Mouse (Mus musculus) erythroblast, adult 5-6 weeks (primary cell): ENCODE data around the gene Alox15. TPM values are rescaled to one million over a fixed set of nuclear protein-coding genes. Genes with fewer than 3 reads are reported as not detected.

ENCODE experiments used
- ATAC-seq: replicated peaks from 2 replicates; pipeline ENCODE4 v1.8.0; 2016; ENCODE audit warnings: moderate number of reproducible peaks, mild to moderate bottlenecking, moderate TSS enrichment, inconsistent platforms; ENCODE audit not compliant: poor library complexity, low FRiP score, severe bottlenecking
- total RNA-seq, 2 experiments: library from RNA; stranded (forward) in 1 of 2; stranded (reverse) in 1 of 2; fragments of 150-400 nt in 1 of 2; fragments of 200-764, 138-1000 nt in 1 of 2; gene quantifications; 2 replicates each; pipeline versions ENCODE4 v1.2.3 to v1.2.4; 2015 to 2017; ENCODE audit warnings: low replicate concordance in 2 of 2

The Alox15 gene
- total RNA-seq, 2 experiments from 2014 or later: 26.6 to 37.1 TPM

DNA sequence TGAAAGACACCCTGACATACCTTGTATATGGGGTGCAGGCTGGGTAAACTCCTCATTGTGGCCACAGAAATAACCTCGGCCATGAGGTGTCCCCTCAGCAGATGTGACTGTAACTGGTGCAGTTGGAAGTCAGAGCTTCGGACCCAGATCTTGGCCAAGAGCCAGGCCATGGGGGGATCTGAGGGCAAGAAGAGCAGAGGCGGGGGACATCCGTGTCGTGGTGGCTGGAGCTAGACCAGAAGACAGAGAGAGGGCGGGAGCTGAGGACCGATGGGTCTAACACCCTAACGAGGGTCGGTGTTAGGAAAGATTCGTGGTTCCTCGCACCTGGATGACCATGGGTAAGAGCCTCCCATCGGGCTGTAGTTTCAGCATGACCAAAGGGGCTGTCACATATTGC is 32.2 kb downstream of the Alox15 start:
- no peak for ATAC-seq

DNA sequence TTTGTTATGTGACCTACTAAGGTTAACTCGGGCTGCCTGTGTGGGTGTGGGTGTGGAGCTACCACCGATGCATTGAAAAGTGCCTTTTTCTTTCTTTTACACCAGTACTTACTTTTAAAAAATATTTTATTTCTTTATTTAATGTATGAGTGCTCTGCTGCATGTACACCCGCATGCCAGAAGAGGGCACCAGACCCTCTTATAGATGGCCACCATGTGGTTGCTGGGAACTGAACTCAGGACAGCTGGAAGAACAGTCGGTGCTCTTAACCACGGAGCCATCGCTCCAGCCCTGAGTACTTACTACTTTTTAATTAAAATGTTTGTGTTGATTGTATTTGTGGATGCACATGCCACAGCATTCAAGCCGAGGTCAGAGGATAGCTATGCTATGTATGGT is 38.0 kb downstream of the Alox15 start:
- ATAC-seq: no peak

- peak; percentile 76 for ATAC-seq
Observed at GRCm38 (mm10) chr11:70309341-70309740, 42.5 kb downstream of the Alox15 start.

DNA sequence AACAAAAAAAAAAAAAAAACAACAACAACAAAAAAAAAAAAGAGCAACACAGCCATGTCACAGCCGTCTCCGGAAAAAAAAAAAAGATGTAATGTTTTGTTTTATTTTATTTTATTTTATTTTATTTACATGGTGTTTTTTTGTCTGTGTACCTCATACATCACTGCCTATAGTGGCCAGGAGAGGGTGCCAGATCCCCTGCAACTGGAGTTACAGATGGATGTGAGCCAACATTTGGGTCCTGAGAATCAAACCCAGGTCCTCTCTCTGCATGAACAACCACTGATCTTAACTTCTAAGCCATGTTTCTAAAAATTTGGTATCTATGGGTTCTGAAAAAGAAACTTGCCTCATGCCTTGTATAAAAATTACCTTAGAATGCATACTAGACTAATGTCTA is 43.5 kb downstream of the Alox15 start:
- no peak for ATAC-seq

DNA sequence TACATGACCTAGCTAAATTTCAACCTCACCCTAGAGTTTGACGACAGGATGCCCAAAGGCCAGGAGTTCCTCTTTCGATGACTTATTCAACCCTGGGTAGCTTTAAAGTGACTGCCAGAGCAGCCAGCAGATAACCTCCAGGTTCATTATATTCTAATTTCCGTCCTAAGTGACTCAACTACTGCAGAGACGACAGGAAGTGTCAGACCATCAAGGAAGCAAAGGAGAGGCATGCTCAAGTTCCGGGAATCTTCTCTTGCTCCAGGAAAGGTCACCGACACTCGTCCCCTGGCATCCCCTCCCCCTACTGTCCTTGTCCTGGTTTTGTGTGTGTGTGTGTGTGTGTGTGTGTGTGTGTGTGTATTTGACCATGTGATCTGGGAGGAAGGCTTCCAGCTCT is 45.7 kb downstream of the Alox15 start:
- no peak for ATAC-seq

DNA sequence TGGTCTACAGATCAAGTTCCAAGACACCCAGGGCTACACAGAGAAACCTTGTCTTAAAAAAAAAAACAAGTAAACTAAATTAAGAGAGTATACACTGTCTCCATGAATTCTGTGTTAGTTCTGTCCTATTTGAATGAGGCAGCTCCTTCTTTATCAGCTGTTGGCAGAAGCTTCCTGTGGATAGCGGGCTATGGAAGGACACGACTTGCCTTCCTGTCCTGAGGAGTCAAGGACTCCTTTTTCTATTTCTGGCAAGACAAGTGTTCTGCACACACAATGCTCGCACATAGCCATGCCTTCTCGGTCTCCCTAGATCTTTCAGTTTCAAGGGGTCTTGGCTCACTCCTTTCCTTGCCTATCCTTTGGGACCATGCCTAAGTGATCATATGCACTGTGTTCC is 49.5 kb downstream of the Alox15 start:
- no peak for ATAC-seq

DNA sequence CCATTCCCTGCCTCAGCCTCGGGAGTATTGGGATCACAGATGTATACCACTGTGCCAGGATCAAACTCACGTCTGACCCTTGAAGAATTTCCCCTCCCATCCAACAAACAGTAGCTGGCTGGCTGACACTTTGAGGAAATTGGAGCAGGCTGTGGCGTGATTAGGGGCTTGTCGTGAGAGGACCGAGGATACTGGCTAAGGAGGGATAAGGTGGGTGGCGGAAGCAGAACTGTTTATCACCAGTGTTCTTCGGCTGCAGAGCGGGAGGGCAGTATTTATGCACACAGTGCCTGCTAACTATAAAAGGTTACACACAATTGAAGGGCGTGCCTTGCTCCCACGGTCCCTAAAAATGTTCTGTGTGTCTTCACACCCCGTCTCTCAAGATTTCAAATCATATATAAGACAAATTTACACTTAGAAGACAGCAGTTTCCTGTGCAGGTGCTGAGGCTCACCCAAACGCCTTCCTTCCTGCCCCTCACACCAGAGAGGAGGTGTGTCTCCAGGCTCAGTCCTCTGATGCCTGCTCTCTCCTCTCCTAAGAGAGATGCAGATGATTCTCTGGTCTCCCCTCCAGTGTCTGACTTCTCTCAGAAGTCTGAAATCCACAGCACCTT is 53.9 kb downstream of the Alox15 start:
- ATAC-seq: no peak

GRCm38 (mm10) chr11:70297405-70297804 is 54.4 kb downstream of the Alox15 start:
- ATAC-seq: no peak

Other genes with a start within 250 kb of the Alox15 start
- gene Mgl2, start 221.7 kb downstream of the Alox15 start, total RNA-seq (2015; ENCODE audit: low replicate concordance): 8.5 and 15.7 TPM in 2 replicates
- 12.4 and 18.7 TPM in 2 replicates for gene Mgl2, start 221.7 kb downstream of the Alox15 start, total RNA-seq (2017; ENCODE audit: low replicate concordance)
- 6.7 and 13.2 TPM in 2 replicates for gene Clec10a, start 195.8 kb downstream of the Alox15 start, total RNA-seq (2015; ENCODE audit: low replicate concordance)
- gene Clec10a, start 195.8 kb downstream of the Alox15 start, total RNA-seq (2017; ENCODE audit: low replicate concordance): 2.3 and 2.4 TPM in 2 replicates
- gene Slc16a11, start 139.3 kb downstream of the Alox15 start, total RNA-seq (2015; ENCODE audit: low replicate concordance): not detected in 2 replicates
- not detected in 2 replicates for gene Slc16a11, start 139.3 kb downstream of the Alox15 start, total RNA-seq (2017; ENCODE audit: low replicate concordance)
- 2.5 and 8.1 TPM in 2 replicates for gene Slc16a13, start 131.0 kb downstream of the Alox15 start, total RNA-seq (2015; ENCODE audit: low replicate concordance)
- gene Slc16a13, start 131.0 kb downstream of the Alox15 start, total RNA-seq (2017; ENCODE audit: low replicate concordance): 5.1 and 8.2 TPM in 2 replicates
- not detected in 2 replicates for gene Bcl6b, start 122.2 kb downstream of the Alox15 start, total RNA-seq (2015; ENCODE audit: low replicate concordance)
- gene Bcl6b, start 122.2 kb downstream of the Alox15 start, total RNA-seq (2017; ENCODE audit: low replicate concordance): 0.56 and 0.68 TPM in 2 replicates
- 16.5 and 20.3 TPM in 2 replicates for gene 0610010K14Rik, start 114.1 kb downstream of the Alox15 start, total RNA-seq (2015; ENCODE audit: low replicate concordance)
- gene 0610010K14Rik, start 114.1 kb downstream of the Alox15 start, total RNA-seq (2017; ENCODE audit: low replicate concordance): 3.8 and 7.8 TPM in 2 replicates
- gene Gm21988, start 112.2 kb downstream of the Alox15 start, total RNA-seq (2015; ENCODE audit: low replicate concordance): 2.3 TPM in 1 of 2 replicates, not detected in the other
- gene Gm21988, start 112.2 kb downstream of the Alox15 start, total RNA-seq (2017; ENCODE audit: low replicate concordance): not detected in 2 replicates
- 76.9 and 79.4 TPM in 2 replicates for gene Rnasek, start 112.2 kb downstream of the Alox15 start, total RNA-seq (2015; ENCODE audit: low replicate concordance)
- 16.2 and 19.5 TPM in 2 replicates for gene Rnasek, start 112.2 kb downstream of the Alox15 start, total RNA-seq (2017; ENCODE audit: low replicate concordance)
- gene Alox12, start 96.7 kb downstream of the Alox15 start, total RNA-seq (2015; ENCODE audit: low replicate concordance): 2.3 TPM in 1 of 2 replicates, not detected in the other
- gene Alox12, start 96.7 kb downstream of the Alox15 start, total RNA-seq (2017; ENCODE audit: low replicate concordance): 0.28 TPM in 1 of 2 replicates, not detected in the other
- 0.96 and 2.5 TPM in 2 replicates for gene Alox12e, start 29.4 kb downstream of the Alox15 start, total RNA-seq (2015; ENCODE audit: low replicate concordance)
- 0.42 TPM in 1 of 2 replicates, not detected in the other for gene Alox12e, start 29.4 kb downstream of the Alox15 start, total RNA-seq (2017; ENCODE audit: low replicate concordance)
- 1.7 and 9.4 TPM in 2 replicates for gene Pelp1, start 58.0 kb upstream of the Alox15 start, total RNA-seq (2015; ENCODE audit: low replicate concordance)
- 1.1 and 3.6 TPM in 2 replicates for gene Pelp1, start 58.0 kb upstream of the Alox15 start, total RNA-seq (2017; ENCODE audit: low replicate concordance)
- gene Arrb2, start 80.6 kb upstream of the Alox15 start, total RNA-seq (2015; ENCODE audit: low replicate concordance): 37.4 and 64.9 TPM in 2 replicates
- gene Arrb2, start 80.6 kb upstream of the Alox15 start, total RNA-seq (2017; ENCODE audit: low replicate concordance): 37.1 and 38.1 TPM in 2 replicates
- gene Med11, start 99.9 kb upstream of the Alox15 start, total RNA-seq (2015; ENCODE audit: low replicate concordance): 11.5 and 20.5 TPM in 2 replicates
- gene Med11, start 99.9 kb upstream of the Alox15 start, total RNA-seq (2017; ENCODE audit: low replicate concordance): 5.4 and 6.2 TPM in 2 replicates
- not detected in 2 replicates for gene Zmynd15, start 107.4 kb upstream of the Alox15 start, total RNA-seq (2015; ENCODE audit: low replicate concordance)
- not detected in 2 replicates for gene Zmynd15, start 107.4 kb upstream of the Alox15 start, total RNA-seq (2017; ENCODE audit: low replicate concordance)
- not detected in 2 replicates for gene Cxcl16, start 108.0 kb upstream of the Alox15 start, total RNA-seq (2015; ENCODE audit: low replicate concordance)
- gene Cxcl16, start 108.0 kb upstream of the Alox15 start, total RNA-seq (2017; ENCODE audit: low replicate concordance): not detected in 2 replicates
- not detected in 2 replicates for gene Tm4sf5, start 153.2 kb upstream of the Alox15 start, total RNA-seq (2015; ENCODE audit: low replicate concordance)
- not detected in 2 replicates for gene Tm4sf5, start 153.2 kb upstream of the Alox15 start, total RNA-seq (2017; ENCODE audit: low replicate concordance)
- not detected in 2 replicates for gene Vmo1, start 162.6 kb upstream of the Alox15 start, total RNA-seq (2015; ENCODE audit: low replicate concordance)
- gene Vmo1, start 162.6 kb upstream of the Alox15 start, total RNA-seq (2017; ENCODE audit: low replicate concordance): not detected in 2 replicates
- gene Gltpd2, start 167.2 kb upstream of the Alox15 start, total RNA-seq (2015; ENCODE audit: low replicate concordance): not detected in 2 replicates
- gene Gltpd2, start 167.2 kb upstream of the Alox15 start, total RNA-seq (2017; ENCODE audit: low replicate concordance): not detected in 2 replicates
- 33.4 and 43.5 TPM in 2 replicates for gene Psmb6, start 173.3 kb upstream of the Alox15 start, total RNA-seq (2015; ENCODE audit: low replicate concordance)
- gene Psmb6, start 173.3 kb upstream of the Alox15 start, total RNA-seq (2017; ENCODE audit: low replicate concordance): 55.5 and 62.5 TPM in 2 replicates
- not detected in 2 replicates for gene Gm40193, start 180.9 kb upstream of the Alox15 start, total RNA-seq (2015; ENCODE audit: low replicate concordance)
- not detected in 2 replicates for gene Gm40193, start 180.9 kb upstream of the Alox15 start, total RNA-seq (2017; ENCODE audit: low replicate concordance)
- gene Pld2, start 188.0 kb upstream of the Alox15 start, total RNA-seq (2015; ENCODE audit: low replicate concordance): 0.42 TPM in 1 of 2 replicates, not detected in the other
- gene Pld2, start 188.0 kb upstream of the Alox15 start, total RNA-seq (2017; ENCODE audit: low replicate concordance): not detected in 2 replicates
- gene Mink1, start 210.8 kb upstream of the Alox15 start, total RNA-seq (2015; ENCODE audit: low replicate concordance): 3.6 and 6.0 TPM in 2 replicates
- gene Mink1, start 210.8 kb upstream of the Alox15 start, total RNA-seq (2017; ENCODE audit: low replicate concordance): 0.98 and 1.3 TPM in 2 replicates